Mouse (Mus musculus) bone marrow, adult 2 months (tissue): ENCODE results near the gene Smap1.

ENCODE experiments used
- CTCF ChIP-seq: fragments of 200-500 bp; IDR thresholded peaks from 2 replicates; pipeline ENCODE4 v1.5.1; 2011; ENCODE audit warnings: low read length, control low read depth; ENCODE audit not compliant: control insufficient read depth, insufficient read depth
- POLR2A ChIP-seq: fragments of 200-500 bp; IDR thresholded peaks from 2 replicates; pipeline ENCODE4 v1.6.1; 2011; ENCODE audit warnings: low read depth, mild to moderate bottlenecking, control low read depth, low read length, borderline replicate concordance; ENCODE audit not compliant: control insufficient read depth

- TF ChIP-seq POLR2A (no peak), CTCF (no peak)
These were observed 30.0 kb downstream of the Smap1 start for GRCm38 (mm10) chr1:23892072-23892471.
